10 mouse cellular contexts compared by ENCODE assay signal in the genomic region with DNA sequence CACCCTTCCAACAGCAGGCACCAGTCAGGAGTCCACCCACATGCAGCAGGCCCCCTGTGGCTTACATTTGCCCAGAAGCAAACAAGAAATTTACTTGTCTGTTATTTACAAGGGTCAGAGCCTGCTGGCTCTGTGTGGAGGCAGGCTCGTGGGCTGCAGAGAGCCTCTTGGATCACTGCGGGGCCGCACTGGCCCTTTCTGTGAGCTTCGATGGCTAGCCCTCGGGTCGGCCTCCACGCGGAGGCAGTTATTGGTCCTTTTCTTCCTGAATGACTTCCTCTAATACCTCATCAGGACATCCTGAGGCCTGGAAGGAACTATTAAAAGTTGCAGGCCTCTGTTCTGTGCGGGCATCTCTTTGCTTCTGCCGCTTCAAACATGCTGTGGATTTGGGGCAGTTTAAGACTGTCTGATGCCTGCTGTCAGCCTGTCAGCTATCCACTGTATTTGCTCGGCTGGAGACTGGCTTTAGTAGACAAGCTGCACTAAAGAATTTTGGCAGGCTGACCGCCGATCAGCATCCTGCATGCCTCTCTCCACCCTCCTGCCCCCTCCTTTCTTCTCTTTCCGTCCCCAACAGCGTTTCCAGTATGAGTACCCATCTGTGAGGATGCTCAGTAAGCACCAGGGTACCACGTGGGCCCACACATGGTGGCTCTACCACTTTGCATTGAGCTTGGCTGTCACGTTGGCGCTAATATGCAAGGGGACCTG.
DNase-seq lines count a peak whose midpoint lies in the region; ATAC-seq and TF ChIP-seq lines count a peak whose summit lies in the region.
"Had no signal": no experiment of that assay in that cellular context is flagged by ENCODE, and none has a peak within 500 bp of the region (broad histone marks: within the 10 kb centered on the region; RNA-seq: fewer than 3 reads in every experiment).

No protein-coding gene starts in this region.

- peak overlapping the region; percentile 83 for H3K27ac ChIP-seq in hindbrain, embryonic 13.5 days
- H3K27ac ChIP-seq in neural tube, embryonic 13.5 days (replicated peaks): peak overlapping the region; percentile 61

- ATAC-seq in hindbrain, embryonic 13.5 days (ENCODE audit: low FRiP score): peak; percentile 57
- peak; percentile 32 for ATAC-seq in neural tube, embryonic 13.5 days (ENCODE audit: low read depth)

- no peaks in the 10 kb centered on the region for H3K27me3 ChIP-seq in hindbrain, embryonic 13.5 days
- no peaks in the 10 kb centered on the region for H3K27me3 ChIP-seq in neural tube, embryonic 13.5 days

- TF ChIP-seq POLR2A in lung, adult 2 months (IDR thresholded peaks at IDR 0.05; ENCODE audit: borderline replicate concordance, extremely low read depth, low read depth, low read length): no peak

- H3K4me3 ChIP-seq in lung, adult 2 months (replicated peaks; ENCODE audit: extremely low read depth, low read depth, low read length): no peak overlapping the region
- no peak overlapping the region for H3K4me3 ChIP-seq in hindbrain, embryonic 13.5 days
- H3K4me3 ChIP-seq in neural tube, embryonic 13.5 days: no peak overlapping the region

- no peak for TF ChIP-seq CTCF in lung, adult 2 months (IDR thresholded peaks at IDR 0.05; ENCODE audit: insufficient read depth, low read length)

- peak; percentile 37 for DNase-seq in embryo, embryonic 11 days
- DNase-seq in embryo, embryonic 10 days (ENCODE audit: low spot score): no peak
- peak; percentile 19 for DNase-seq in lung, postnatal 10 days
- DNase-seq in lung, adult 2 months: no peak
- no peak for DNase-seq in ovary, postnatal 36 days (ENCODE audit: low spot score)
- no peak for DNase-seq in thymus, postnatal 14 days
- DNase-seq: kidney, postnatal 36 days; lung, adult 18-20 months had no signal

- H3K36me3 ChIP-seq in hindbrain, embryonic 13.5 days: no peaks in the 10 kb centered on the region
- no peaks in the 10 kb centered on the region for H3K36me3 ChIP-seq in neural tube, embryonic 13.5 days

- H3K9me3 ChIP-seq in hindbrain, embryonic 13.5 days: no peaks in the 10 kb centered on the region
- no peaks in the 10 kb centered on the region for H3K9me3 ChIP-seq in neural tube, embryonic 13.5 days

- H3K4me1 ChIP-seq in lung, adult 2 months (ENCODE audit: control insufficient read depth, insufficient read depth, low read length): no peaks in the 10 kb centered on the region
- H3K4me1 ChIP-seq in hindbrain, embryonic 13.5 days (replicated peaks): peaks cover 62% of the 10 kb centered on the region
- peaks cover 61% of the 10 kb centered on the region for H3K4me1 ChIP-seq in neural tube, embryonic 13.5 days (replicated peaks)

- peak overlapping the region; percentile 2 for H3K9ac ChIP-seq in hindbrain, embryonic 13.5 days
- H3K9ac ChIP-seq in neural tube, embryonic 13.5 days: peak overlapping the region; percentile 35

- WGBS in lung, adult 2 months: 66% methylated on average over 18 of the region's 18 CpGs
- WGBS in hindbrain, embryonic 13.5 days: 30% methylated on average over 18 of the region's 18 CpGs
- 29% methylated on average over 18 of the region's 18 CpGs for WGBS in neural tube, embryonic 13.5 days

- H3K4me2 ChIP-seq in hindbrain, embryonic 13.5 days: no peak overlapping the region
- H3K4me2 ChIP-seq in neural tube, embryonic 13.5 days: no peak overlapping the region

Comparison
In these comparisons a context has a peak if more than half of its experiments do, and no peak if none do; other contexts are left out.
1. DNase-seq: peak in embryo, embryonic 11 days (single experiment) and lung, postnatal 10 days (single experiment); none in embryo, embryonic 10 days (single experiment), lung, adult 2 months (single experiment), ovary, postnatal 36 days (single experiment) and thymus, postnatal 14 days (single experiment).